Mouse (Mus musculus) MEL (cell line): Measurements from ENCODE around the gene Hacl1. TPM values are rescaled to one million over a fixed set of nuclear protein-coding genes. Genes with fewer than 3 reads are reported as not detected.

Experiments
- DNase-seq: peaks from one replicate; pipeline ENCODE4 v3.0.0; 2011; ENCODE audit warnings: low read depth, low spot score
- H3K27ac ChIP-seq: 2 replicates; pipeline ENCODE4 v1.5.1; 2012; ENCODE audit warnings: low read depth, mild to moderate bottlenecking, control low read depth, low read length, moderate library complexity; ENCODE audit not compliant: control insufficient read depth
- H3K27me3 ChIP-seq, 2 experiments: fragments of 150-350 bp in 1 of 2; sonication (generic) in 1 of 2; 2 replicates each; pipeline ENCODE4 v1.6.1; 2012; ENCODE audit warnings: low read length in 2 of 2, mild to moderate bottlenecking in 2 of 2, improper control_type of control experiment in 1 of 2, moderate library complexity in 1 of 2; ENCODE audit not compliant: insufficient read depth in 2 of 2, control insufficient read depth in 1 of 2
- H3K36me3 ChIP-seq, 2 experiments: 2 replicates each; pipeline ENCODE4 v1.6.1; 2012 to 2014; ENCODE audit warnings: low read length in 2 of 2, improper control_type of control experiment in 1 of 2, inconsistent platforms in 1 of 2, mild to moderate bottlenecking in 1 of 2; ENCODE audit not compliant: insufficient read depth in 2 of 2, control insufficient read depth in 1 of 2
- H3K4me1 ChIP-seq, 2 experiments: fragments of 150-350 bp in 1 of 2; sonication (generic) in 1 of 2; 2 replicates each; pipeline ENCODE4 v1.6.1; 2012; ENCODE audit warnings: low read length in 2 of 2, improper control_type of control experiment in 1 of 2, mild to moderate bottlenecking in 1 of 2; ENCODE audit not compliant: insufficient read depth in 2 of 2, control insufficient read depth in 1 of 2
- H3K4me3 ChIP-seq, 2 experiments: fragments of 150-350 bp in 1 of 2; sonication (generic) in 1 of 2; 2 replicates each; pipeline ENCODE4 v1.5.1; 2012; ENCODE audit warnings: low read depth in 2 of 2, low read length in 2 of 2, mild to moderate bottlenecking in 2 of 2, moderate library complexity in 2 of 2, control low read depth in 1 of 2, improper control_type of control experiment in 1 of 2; ENCODE audit not compliant: control insufficient read depth in 1 of 2, insufficient read depth in 1 of 2
- H3K79me2 ChIP-seq: 2 replicates; pipeline ENCODE4 v1.6.1; 2012; ENCODE audit warnings: mild to moderate bottlenecking, low read length, moderate library complexity; ENCODE audit not compliant: control insufficient read depth, poor library complexity, insufficient read depth
- H3K9ac ChIP-seq: 2 replicates; pipeline ENCODE4 v1.6.1; 2012; ENCODE audit warnings: low read depth, mild to moderate bottlenecking, control low read depth, low read length, moderate library complexity; ENCODE audit not compliant: control insufficient read depth, poor library complexity, severe bottlenecking
- H3K9me3 ChIP-seq: fragments of 150-350 bp; sonication (generic); replicated peaks from 2 replicates; pipeline ENCODE4 v1.6.1; 2012; ENCODE audit warnings: mild to moderate bottlenecking, low read length, improper control_type of control experiment, moderate library complexity; ENCODE audit not compliant: insufficient read depth
- BHLHE40 ChIP-seq: IDR thresholded peaks from 2 replicates; pipeline ENCODE4 v1.6.1; 2012; ENCODE audit warnings: low read depth, mild to moderate bottlenecking, inconsistent platforms, low read length, improper control_type of control experiment, borderline replicate concordance
- CHD1 ChIP-seq: IDR thresholded peaks from 2 replicates; pipeline ENCODE4 v1.6.1; 2012; ENCODE audit warnings: low read depth, mild to moderate bottlenecking, inconsistent platforms, low read length, improper control_type of control experiment
- E2F4 ChIP-seq: IDR thresholded peaks from 2 replicates; pipeline ENCODE4 v1.6.1; 2011; ENCODE audit warnings: low read depth, low read length, improper control_type of control experiment, borderline replicate concordance
- ELF1 ChIP-seq: IDR thresholded peaks from 2 replicates; pipeline ENCODE4 v1.6.1; 2014; ENCODE audit warnings: low read depth, mild to moderate bottlenecking, inconsistent platforms, low read length, improper control_type of control experiment, moderate library complexity
- EP300 ChIP-seq, 2 experiments: IDR thresholded peaks; 2 replicates each; pipeline ENCODE4 v1.6.1; 2011; ENCODE audit warnings: improper control_type of control experiment in 2 of 2, low read length in 2 of 2, low read depth in 1 of 2, mild to moderate bottlenecking in 1 of 2
- ETS1 ChIP-seq: IDR thresholded peaks from 2 replicates; pipeline ENCODE4 v1.6.1; 2012; ENCODE audit warnings: low read depth, mild to moderate bottlenecking, inconsistent platforms, low read length, improper control_type of control experiment, moderate library complexity
- HCFC1 ChIP-seq: IDR thresholded peaks from 2 replicates; pipeline ENCODE4 v1.6.1; 2012; ENCODE audit warnings: low read depth, mild to moderate bottlenecking, inconsistent platforms, low read length, improper control_type of control experiment, moderate library complexity
- KAT2A ChIP-seq: conservative IDR thresholded peaks from 2 replicates; pipeline ENCODE4 v1.6.1; 2012; ENCODE audit warnings: low read depth, low read length, improper control_type of control experiment, inconsistent platforms
- MAFK ChIP-seq: IDR thresholded peaks from 2 replicates; pipeline ENCODE4 v1.6.1; 2011; ENCODE audit warnings: low read depth, mild to moderate bottlenecking, low read length, improper control_type of control experiment, borderline replicate concordance
- MEF2A ChIP-seq: IDR thresholded peaks from 2 replicates; pipeline ENCODE4 v1.6.1; 2014; ENCODE audit warnings: low read depth, mild to moderate bottlenecking, inconsistent platforms, low read length, improper control_type of control experiment; ENCODE audit not compliant: poor library complexity, insufficient replicate concordance, severe bottlenecking; ENCODE audit errors: extremely low read depth
- MYB ChIP-seq: IDR thresholded peaks from 2 replicates; pipeline ENCODE4 v1.6.1; 2011; ENCODE audit warnings: mild to moderate bottlenecking, low read depth, low read length, improper control_type of control experiment
- POLR2A ChIP-seq, 2 experiments: IDR thresholded peaks; 2 replicates each; pipeline ENCODE4 v1.6.1; 2011 to 2012; ENCODE audit warnings: low read length in 2 of 2, mild to moderate bottlenecking in 2 of 2, control low read depth in 1 of 2, improper control_type of control experiment in 1 of 2, low read depth in 1 of 2, moderate library complexity in 1 of 2; ENCODE audit not compliant: control insufficient read depth in 1 of 2, insufficient read depth in 1 of 2, poor library complexity in 1 of 2
- POLR2AphosphoS5 ChIP-seq: IDR thresholded peaks from 2 replicates; pipeline ENCODE4 v1.6.1; 2012; ENCODE audit warnings: low read depth, borderline replicate concordance, mild to moderate bottlenecking, inconsistent platforms, low read length, moderate library complexity, mixed read lengths
- RCOR1 ChIP-seq: IDR thresholded peaks from 2 replicates; pipeline ENCODE4 v1.6.1; 2012; ENCODE audit warnings: low read depth, mild to moderate bottlenecking, inconsistent platforms, low read length, improper control_type of control experiment
- SIN3A ChIP-seq: IDR thresholded peaks from 2 replicates; pipeline ENCODE4 v1.6.1; 2012; ENCODE audit warnings: low read length, improper control_type of control experiment, inconsistent platforms
- TCF12 ChIP-seq: IDR thresholded peaks from 2 replicates; pipeline ENCODE4 v1.6.1; 2014; ENCODE audit warnings: low read depth, mild to moderate bottlenecking, inconsistent platforms, low read length, improper control_type of control experiment, moderate library complexity
- ZC3H11A ChIP-seq: IDR thresholded peaks from 2 replicates; pipeline ENCODE4 v1.6.1; 2012; ENCODE audit warnings: low read depth, mild to moderate bottlenecking, inconsistent platforms, low read length, improper control_type of control experiment
- ZNF384 ChIP-seq: IDR thresholded peaks from 2 replicates; pipeline ENCODE4 v1.6.1; 2012; ENCODE audit warnings: low read depth, mild to moderate bottlenecking, inconsistent platforms, low read length, improper control_type of control experiment
- polyA plus RNA-seq, 2 experiments: library from polyadenylated mRNA; stranded (reverse) in 1 of 2; unstranded in 1 of 2; fragments of >175 nt in 1 of 2; fragments of >200 nt in 1 of 2; gene quantifications; 2 replicates each; pipeline versions ENCODE4 v1.2.1 to v1.2.4; 2012; ENCODE audit warnings: low replicate concordance in 2 of 2, low read depth in 1 of 2; ENCODE audit not compliant: insufficient read length in 2 of 2, insufficient read depth in 1 of 2, missing spikeins in 1 of 2
- total RNA-seq: library from RNA; depleted of rRNA; stranded (reverse); fragments of 300-350 nt; gene quantifications from 2 replicates; pipeline ENCODE4 v1.2.3, GENCODE M21; 2012

Gene Hacl1
- total and polyA plus RNA-seq, 3 experiments = 7.7 to 13.3 TPM; not detected in 1

DNA sequence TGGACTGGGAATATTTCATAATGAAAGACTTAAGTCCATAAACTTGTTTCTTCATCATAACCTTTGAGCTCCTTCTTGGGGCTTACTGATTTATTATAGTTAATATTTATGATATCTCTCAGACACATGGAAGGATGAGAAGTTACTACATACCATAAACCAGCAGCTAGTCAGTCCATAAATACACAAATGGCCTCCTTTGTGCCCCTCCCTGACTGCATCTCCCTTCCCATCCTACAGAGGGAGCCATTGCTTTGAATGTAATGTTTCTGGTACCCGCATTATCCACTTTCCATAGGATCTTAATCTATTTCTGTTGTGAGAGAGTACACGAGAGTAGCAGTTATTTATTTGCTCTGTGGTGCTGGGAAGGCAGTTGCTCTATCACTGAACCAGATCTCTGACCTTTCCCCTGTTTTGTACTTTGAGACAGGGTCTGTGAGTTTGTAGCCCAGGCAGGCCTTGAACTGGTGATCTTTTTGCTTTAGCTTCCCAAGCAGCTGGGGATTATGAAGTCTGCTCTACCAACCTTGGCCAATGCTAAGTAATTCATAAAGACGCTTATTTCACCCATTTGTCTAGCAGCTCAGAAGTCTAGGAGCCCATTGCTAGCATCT lies 4.0 kb upstream of the Hacl1 start (continued):
- TF ChIP-seq MAFK (no peak), BHLHE40 (no peak), POLR2AphosphoS5 (no peak), POLR2A (IDR thresholded peaks at IDR 0.05; ENCODE audit: control insufficient read depth in 1 of 2, insufficient read depth in 1 of 2, low read depth in 1 of 2, low read length in 2 of 2, poor library complexity in 1 of 2) (no peak), KAT2A (no peak), SIN3A (no peak), CHD1 (no peak), RCOR1 (no peak), E2F4 (no peak), MEF2A (no peak), ZC3H11A (peak; percentile 73), ELF1 (no peak)

GRCm38 (mm10) chr14:31644183-31644830 lies 3.2 kb upstream of the Hacl1 start:
- no peaks in the 10 kb centered on the region for H3K9me3 ChIP-seq
- peak; percentile 45 for DNase-seq
- H3K27me3 ChIP-seq = no peaks in the 10 kb centered on the region
- no peaks in the 10 kb centered on the region; the same call in none of the 2 replicates for H3K79me2 ChIP-seq
- H3K36me3 ChIP-seq = peaks cover 0 to 11% of the 10 kb centered on the region in 2 experiments; a peak in 2 of 4 replicates
- H3K27ac ChIP-seq = peak overlapping the region; percentile 63
- H3K9ac ChIP-seq = no peak overlapping the region
- peak; percentile 41; the same call in 1 of the 2 replicates for TF ChIP-seq ETS1
- 0 out of 2 replicates have a peak, but pooled peaks have one; percentile 22 for TF ChIP-seq MYB
- TF ChIP-seq HCFC1 = no peak
- TF ChIP-seq KAT2A = no peak
- peak; percentile 29; the same call in 1 of the 2 replicates for TF ChIP-seq ZNF384
- peak; percentile 65; the same call in 1 of the 2 replicates for TF ChIP-seq TCF12
- peak in 1 of 2 experiments; percentile 75; a peak in 2 of 4 replicates for TF ChIP-seq EP300 (IDR thresholded peaks at IDR 0.05; ENCODE audit: low read depth in 1 of 2, low read length in 2 of 2)
- TF ChIP-seq, all 39 proteins: peak for 5
- Histone ChIP-seq H3K4me3 (no peak overlapping the region), H3K4me1 (peaks cover 11 to 19% of the 10 kb centered on the region in 2 experiments; a peak in 3 of 4 replicates)
